Mouse (Mus musculus) midbrain, embryonic 11.5 days (tissue): ENCODE data around the gene Neurl1a. TPM values are rescaled to one million over a fixed set of nuclear protein-coding genes. Genes with fewer than 3 reads are reported as not detected.

ENCODE experiments used
- ATAC-seq: fragments of 200-750 bp; cut with Nextera tagmentation; 2 replicates; pipeline ENCODE4 v1.8.0; 2017; ENCODE audit warnings: moderate TSS enrichment, moderate library complexity; ENCODE audit not compliant: low FRiP score
- DNase-seq: peaks from one replicate; pipeline ENCODE4 v3.0.0; 2015; ENCODE audit warnings: low spot score; ENCODE audit errors: missing footprints
- H3K27ac ChIP-seq: fragments of 300-500 bp; sonication (generic); 2 replicates; pipeline ENCODE4 v1.5.1; 2014; ENCODE audit warnings: low read depth, low read length
- H3K27me3 ChIP-seq: fragments of 300-500 bp; sonication (generic); 2 replicates; pipeline ENCODE4 v1.6.1; 2014; ENCODE audit warnings: mild to moderate bottlenecking, low read length, moderate library complexity, mixed read lengths; ENCODE audit not compliant: control insufficient read depth, insufficient read depth
- H3K36me3 ChIP-seq: fragments of 300-500 bp; sonication (generic); 2 replicates; pipeline ENCODE4 v1.6.1; 2014; ENCODE audit warnings: mild to moderate bottlenecking, low read length, moderate library complexity, mixed read lengths; ENCODE audit not compliant: control insufficient read depth, insufficient read depth
- H3K4me1 ChIP-seq: fragments of 300-500 bp; sonication (generic); 2 replicates; pipeline ENCODE4 v1.6.1; 2014; ENCODE audit warnings: low read length; ENCODE audit not compliant: control insufficient read depth, insufficient read depth
- H3K4me2 ChIP-seq: fragments of 300-500 bp; sonication (generic); 2 replicates; pipeline ENCODE4 v1.6.1; 2014; ENCODE audit warnings: mild to moderate bottlenecking, moderate library complexity
- H3K4me3 ChIP-seq: fragments of 300-500 bp; sonication (generic); 2 replicates; pipeline ENCODE4 v1.5.1; 2014; ENCODE audit warnings: low read depth, low read length
- H3K9ac ChIP-seq: fragments of 300-500 bp; sonication (generic); 2 replicates; pipeline ENCODE4 v1.6.1; 2014; ENCODE audit warnings: low read length
- H3K9me3 ChIP-seq: fragments of 300-500 bp; sonication (generic); 2 replicates; pipeline ENCODE4 v1.6.1; 2016; ENCODE audit warnings: low read length; ENCODE audit not compliant: control insufficient read depth
- WGBS: fragments of 180-500 bp; shearing (Covaris S2); extraction: QIAGEN DNeasy Blood & Tissue Kit; methylation state at CpG from one replicate; pipeline ENCODE4 v1.1.7; 2014; 5-methylcytosine and 5-hydroxymethylcytosine counted together
- polyA plus RNA-seq: library from polyadenylated mRNA; unstranded; fragments of >200 nt; fragmentation: Nextera tagmentation; extraction: Ambion mirVana; gene quantifications from 2 replicates; pipeline ENCODE4 v1.2.1, GENCODE M21; 2014

Gene Neurl1a
- polyA plus RNA-seq, 1 experiment from 2014 or later: 4.0 TPM

DNA sequence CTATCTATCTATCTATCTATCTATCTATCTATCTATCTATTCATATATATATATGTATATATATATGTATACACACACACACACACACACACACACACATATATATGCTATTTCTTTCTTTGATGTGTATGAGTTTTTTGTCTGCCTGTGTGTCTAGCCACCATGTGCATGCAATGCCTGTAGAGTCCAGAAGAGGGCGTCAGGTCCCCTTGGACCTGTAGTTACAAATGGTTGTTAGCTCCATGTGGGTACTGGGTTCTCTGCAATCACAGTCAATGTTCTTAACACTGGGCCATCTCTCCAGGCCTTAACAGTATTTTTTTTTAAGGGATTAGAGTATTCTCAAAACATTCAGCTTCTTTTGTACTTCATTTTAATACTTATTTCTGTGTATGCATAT, 34.9 kb downstream of the Neurl1a start:
- Histone ChIP-seq H3K27ac (no peak overlapping the region), H3K27me3 (no peaks in the 10 kb centered on the region), H3K9ac (no peak overlapping the region), H3K4me2 (no peak overlapping the region), H3K4me1 (no peaks in the 10 kb centered on the region), H3K9me3 (no peaks in the 10 kb centered on the region), H3K36me3 (no peaks in the 10 kb centered on the region), H3K4me3 (no peak overlapping the region)
- 65% methylated on average over 1 of the region's 1 CpGs for WGBS
- ATAC-seq: no peak
- DNase-seq: no peak

- 93% methylated on average over 5 of the region's 5 CpGs for WGBS
- Histone ChIP-seq H3K9me3 (no peaks in the 10 kb centered on the region), H3K36me3 (no peaks in the 10 kb centered on the region), H3K9ac (no peak overlapping the region), H3K27ac (no peak overlapping the region), H3K4me3 (no peak overlapping the region), H3K4me2 (no peak overlapping the region), H3K4me1 (no peaks in the 10 kb centered on the region), H3K27me3 (no peaks in the 10 kb centered on the region)
- ATAC-seq (no peak), DNase-seq (no peak)
Measured at GRCm38 (mm10) chr19:47216766-47217165, 38.1 kb downstream of the Neurl1a start.

- no peaks in the 10 kb centered on the region for H3K4me1 ChIP-seq
- 96% methylated on average over 4 of the region's 4 CpGs for WGBS
- H3K36me3 ChIP-seq: no peaks in the 10 kb centered on the region
- H3K27me3 ChIP-seq: no peaks in the 10 kb centered on the region
- no peak for DNase-seq
- no peak overlapping the region for H3K9ac ChIP-seq
- no peak overlapping the region for H3K4me2 ChIP-seq
- H3K27ac ChIP-seq: no peak overlapping the region
- no peaks in the 10 kb centered on the region for H3K9me3 ChIP-seq
- no peak overlapping the region for H3K4me3 ChIP-seq
- ATAC-seq: no peak
Measured at GRCm38 (mm10) chr19:47219622-47220021, 41.0 kb downstream of the Neurl1a start.

DNA sequence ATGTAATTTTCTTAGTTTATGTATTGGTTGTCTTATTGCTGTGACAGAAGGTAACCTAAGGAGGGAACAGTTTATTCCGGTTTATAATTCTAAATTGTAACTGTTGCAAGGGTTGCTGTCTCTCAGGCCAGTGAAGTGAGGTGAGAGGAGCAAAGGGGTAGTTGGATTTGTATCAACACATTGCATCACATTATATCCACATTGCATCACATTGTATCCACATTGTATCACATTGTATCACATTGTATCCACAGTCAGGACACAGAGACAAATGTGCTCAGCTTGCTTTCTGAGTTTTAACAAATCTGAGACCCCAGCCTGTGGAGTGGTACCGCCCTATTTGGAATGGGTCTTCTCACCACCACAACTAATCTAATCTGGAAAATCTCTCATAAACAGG, 41.6 kb downstream of the Neurl1a start:
- Histone ChIP-seq H3K27ac (no peak overlapping the region), H3K4me1 (no peaks in the 10 kb centered on the region), H3K27me3 (no peaks in the 10 kb centered on the region), H3K4me2 (no peak overlapping the region), H3K9me3 (no peaks in the 10 kb centered on the region), H3K4me3 (no peak overlapping the region), H3K9ac (no peak overlapping the region), H3K36me3 (no peaks in the 10 kb centered on the region)
- DNase-seq (no peak), ATAC-seq (no peak)
- WGBS: 83% methylated on average over 2 of the region's 2 CpGs

DNA sequence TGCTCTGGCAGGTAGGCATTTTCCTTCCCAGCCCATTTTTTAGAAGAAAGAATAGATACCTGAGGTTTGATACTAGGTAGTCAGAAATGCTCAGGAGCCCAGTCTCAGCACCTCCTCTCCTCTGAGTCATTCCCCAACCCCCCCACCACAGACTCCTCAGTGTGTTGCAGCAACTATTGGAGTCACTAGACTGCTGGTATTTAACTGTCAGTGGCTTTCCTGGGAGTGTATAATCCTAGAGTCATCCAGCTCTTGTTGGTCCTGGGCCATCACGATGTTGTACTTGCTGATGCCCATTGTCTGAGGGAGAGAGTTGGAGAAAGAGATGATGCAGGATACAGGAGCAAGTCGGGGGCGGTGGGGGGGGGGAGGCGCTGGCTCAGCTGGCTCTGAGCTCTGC, 42.4 kb downstream of the Neurl1a start:
- Histone ChIP-seq H3K4me1 (no peaks in the 10 kb centered on the region), H3K27me3 (no peaks in the 10 kb centered on the region), H3K27ac (no peak overlapping the region), H3K4me3 (no peak overlapping the region), H3K4me2 (no peak overlapping the region), H3K36me3 (no peaks in the 10 kb centered on the region), H3K9me3 (no peaks in the 10 kb centered on the region), H3K9ac (no peak overlapping the region)
- ATAC-seq (no peak), DNase-seq (no peak)
- WGBS: 78% methylated on average over 4 of the region's 4 CpGs

DNA sequence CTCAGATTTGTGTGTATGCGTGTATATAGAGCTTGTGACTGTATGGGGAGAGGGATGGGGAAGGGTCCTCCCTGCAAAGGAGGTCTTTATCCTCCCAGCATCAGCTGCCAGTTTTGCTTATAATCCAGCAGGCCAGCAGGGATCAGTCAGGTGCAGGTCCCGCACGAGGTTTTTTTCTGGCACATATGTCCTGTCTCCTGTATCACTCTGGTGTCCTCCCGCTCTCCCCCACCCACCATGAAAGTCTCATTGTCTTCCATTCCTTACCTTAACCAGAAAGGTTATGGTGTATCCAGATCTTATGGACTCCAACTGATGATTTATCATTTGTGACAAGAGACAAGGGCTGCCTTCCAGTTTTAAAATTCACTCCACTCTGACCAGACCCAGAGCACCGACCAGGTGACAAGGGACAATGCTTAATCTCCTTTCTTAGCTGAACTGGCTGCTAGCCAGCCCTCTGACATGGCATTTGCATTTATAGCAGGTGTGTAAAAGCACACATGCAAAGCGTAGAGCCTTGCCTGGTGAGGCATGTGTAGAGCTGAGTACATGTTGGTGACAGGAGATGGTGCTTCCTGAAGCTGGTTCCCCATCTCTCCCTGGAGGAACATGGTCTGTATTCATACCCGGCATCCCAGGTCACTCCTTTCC, 43.0 kb downstream of the Neurl1a start:
- DNase-seq (no peak), ATAC-seq (no peak)
- no peak overlapping the region for H3K4me3 ChIP-seq
- no peaks in the 10 kb centered on the region for H3K4me1 ChIP-seq
- no peak overlapping the region for H3K4me2 ChIP-seq
- H3K9me3 ChIP-seq: no peaks in the 10 kb centered on the region
- no peak overlapping the region for H3K9ac ChIP-seq
- no peak overlapping the region for H3K27ac ChIP-seq
- H3K36me3 ChIP-seq: no peaks in the 10 kb centered on the region
- H3K27me3 ChIP-seq: no peaks in the 10 kb centered on the region
- 78% methylated on average over 7 of the region's 7 CpGs for WGBS

DNA sequence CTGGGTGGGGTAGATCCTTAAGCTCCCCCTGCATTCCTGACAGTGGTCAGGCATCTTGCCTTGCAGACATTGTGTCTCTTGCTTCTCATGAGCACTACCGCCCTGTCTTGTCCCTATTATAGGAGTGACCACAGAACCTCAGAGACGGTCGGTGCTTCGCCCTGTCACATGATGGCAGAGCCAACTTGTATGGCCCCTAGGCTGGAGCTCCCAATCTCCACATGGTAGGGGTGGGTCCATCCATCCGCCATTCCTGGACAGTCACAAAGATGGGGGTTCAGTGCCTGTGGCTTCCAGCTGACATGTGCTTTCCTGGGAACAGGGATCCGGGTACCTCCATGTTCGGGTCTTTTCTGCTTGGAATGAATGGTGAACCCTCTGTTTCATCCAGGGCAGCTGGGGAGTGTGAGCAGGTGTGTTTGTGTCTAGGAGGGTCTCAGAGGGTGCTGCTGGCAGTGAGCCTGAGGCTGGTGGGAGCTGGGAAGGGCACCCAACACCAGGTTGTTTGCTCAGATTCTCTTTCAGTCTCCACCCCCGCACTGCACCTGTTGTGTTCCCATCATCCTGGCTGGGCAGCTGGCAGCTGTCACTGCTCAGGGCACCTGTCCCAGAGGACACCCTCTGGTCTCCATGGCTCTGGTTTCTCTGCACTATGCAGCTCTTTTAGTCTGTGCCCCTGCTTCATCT, 43.7 kb downstream of the Neurl1a start:
- H3K36me3 ChIP-seq: no peaks in the 10 kb centered on the region
- DNase-seq (no peak), ATAC-seq (no peak)
- WGBS: 88% methylated on average over 8 of the region's 8 CpGs
- H3K9ac ChIP-seq: no peak overlapping the region
- H3K9me3 ChIP-seq: no peaks in the 10 kb centered on the region
- no peak overlapping the region for H3K4me3 ChIP-seq
- H3K27me3 ChIP-seq: no peaks in the 10 kb centered on the region
- H3K4me2 ChIP-seq: no peak overlapping the region
- no peaks in the 10 kb centered on the region for H3K4me1 ChIP-seq
- no peak overlapping the region for H3K27ac ChIP-seq

- 79% methylated on average over 15 of the region's 15 CpGs for WGBS
- no peaks in the 10 kb centered on the region for H3K4me1 ChIP-seq
- ATAC-seq: no peak
- no peak for DNase-seq
- no peaks in the 10 kb centered on the region for H3K9me3 ChIP-seq
- H3K36me3 ChIP-seq: no peaks in the 10 kb centered on the region
- no peak overlapping the region for H3K4me2 ChIP-seq
- H3K4me3 ChIP-seq: no peak overlapping the region
- H3K27me3 ChIP-seq: no peaks in the 10 kb centered on the region
- H3K9ac ChIP-seq: no peak overlapping the region
- H3K27ac ChIP-seq: no peak overlapping the region
Measured at GRCm38 (mm10) chr19:47222841-47223557, 44.4 kb downstream of the Neurl1a start.

DNA sequence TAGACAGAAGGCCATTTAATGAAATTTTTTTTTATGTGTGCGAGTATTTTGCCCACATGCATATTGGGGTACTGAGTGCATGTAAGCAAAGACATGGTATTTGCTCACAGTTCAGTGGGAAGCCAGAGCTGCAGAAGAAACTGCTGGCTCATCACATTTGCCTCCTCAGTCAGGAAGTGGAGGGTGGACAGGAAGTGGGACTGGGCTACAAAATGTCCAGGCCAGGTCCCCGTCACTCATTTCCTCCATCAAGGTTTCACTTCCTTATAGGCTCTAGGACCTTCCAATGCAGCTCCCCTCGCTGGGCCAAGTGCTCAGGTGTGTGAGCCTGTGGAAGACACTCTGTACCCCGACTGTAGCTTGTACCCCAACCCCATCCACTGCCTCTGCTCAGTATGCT, 46.1 kb downstream of the Neurl1a start:
- no peaks in the 10 kb centered on the region for H3K9me3 ChIP-seq
- no peak overlapping the region for H3K4me2 ChIP-seq
- H3K27me3 ChIP-seq: no peaks in the 10 kb centered on the region
- no peak overlapping the region for H3K9ac ChIP-seq
- ATAC-seq (no peak), DNase-seq (no peak)
- no peaks in the 10 kb centered on the region for H3K36me3 ChIP-seq
- H3K27ac ChIP-seq: no peak overlapping the region
- H3K4me1 ChIP-seq: peaks cover 7% of the 10 kb centered on the region
- 87% methylated on average over 4 of the region's 4 CpGs for WGBS
- H3K4me3 ChIP-seq: no peak overlapping the region
